Mouse (Mus musculus) thymus, postnatal 25 days (tissue): ENCODE data around the gene Ankrd12.

Experiments
- DNase-seq: peaks from one replicate; pipeline ENCODE4 v3.0.0; 2022

Gene Ankrd12

GRCm38 (mm10) chr17:65927077-65927476 lies 149.8 kb downstream of the Ankrd12 start:
- DNase-seq, result no peak

- DNase-seq, result no peak
Measured at GRCm38 (mm10) chr17:65924218-65924617, 152.7 kb downstream of the Ankrd12 start.

GRCm38 (mm10) chr17:65921975-65922374 lies 154.9 kb downstream of the Ankrd12 start:
- DNase-seq, result no peak

- no peak for DNase-seq
Measured at GRCm38 (mm10) chr17:65919235-65919634, 157.7 kb downstream of the Ankrd12 start.

GRCm38 (mm10) chr17:65916135-65916668 lies 160.7 kb downstream of the Ankrd12 start:
- no peak for DNase-seq
